Mouse (Mus musculus) urinary bladder, adult 18-20 months (tissue): Measurements from ENCODE around the gene Vmn1r171.
"Not testable (repeated sequence)": the region's sequence is repeated elsewhere in the genome, so short reads cannot be mapped to it uniquely, and the experiment has no call there.

Experiments
- DNase-seq, 2 experiments: peaks; one replicate each; pipeline ENCODE4 v3.0.0; 2022; ENCODE audit warnings: low spot score in 2 of 2, mixed read lengths in 2 of 2

Vmn1r171 gene

DNA sequence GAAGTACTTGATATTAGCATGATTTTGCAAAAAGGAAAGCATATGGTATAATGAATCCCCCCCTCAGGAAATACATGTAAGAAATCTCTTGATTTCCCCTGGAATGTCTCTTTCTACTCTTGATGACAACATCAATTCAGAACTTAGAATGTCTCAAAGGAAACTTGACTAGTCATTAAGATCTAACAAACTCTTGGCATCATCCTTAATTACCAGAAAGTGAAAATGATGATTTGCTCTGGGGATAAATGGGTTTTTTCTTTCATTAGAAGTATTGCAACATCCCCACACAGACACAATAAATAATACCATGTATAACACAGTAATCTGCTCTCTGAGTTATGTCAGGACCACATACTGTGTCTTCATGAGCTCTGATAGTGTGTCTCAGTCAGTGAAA, at the start of gene Vmn1r171:
Vmn1r171 (plus strand) TSS at position 301 of the 400 bp plus-strand sequence.
- no peak for DNase-seq

DNA sequence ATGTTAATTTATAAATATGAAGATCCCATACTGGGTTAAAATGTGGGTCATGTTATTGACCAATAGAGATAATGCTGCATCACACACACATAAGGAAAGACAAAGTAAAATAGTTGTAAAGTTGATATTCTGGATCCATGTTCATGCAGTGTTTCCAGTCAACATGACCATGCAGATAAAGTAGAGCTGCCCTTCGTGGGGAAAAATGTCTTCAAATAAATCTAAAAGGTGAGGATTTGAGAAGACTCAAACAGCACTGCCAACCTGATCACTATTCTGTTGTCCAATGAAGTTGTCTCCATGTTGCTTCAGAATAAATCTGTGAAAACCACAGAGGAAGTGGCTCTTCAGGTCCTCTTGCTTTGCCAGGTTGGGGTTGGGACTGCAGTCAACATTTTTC, 24.6 kb upstream of the Vmn1r171 start, which contains the start of gene Vmn1r170:
Vmn1r170 (plus strand) TSS at position 301 of the 400 bp plus-strand sequence.
- DNase-seq: not testable (repeated sequence)

DNA sequence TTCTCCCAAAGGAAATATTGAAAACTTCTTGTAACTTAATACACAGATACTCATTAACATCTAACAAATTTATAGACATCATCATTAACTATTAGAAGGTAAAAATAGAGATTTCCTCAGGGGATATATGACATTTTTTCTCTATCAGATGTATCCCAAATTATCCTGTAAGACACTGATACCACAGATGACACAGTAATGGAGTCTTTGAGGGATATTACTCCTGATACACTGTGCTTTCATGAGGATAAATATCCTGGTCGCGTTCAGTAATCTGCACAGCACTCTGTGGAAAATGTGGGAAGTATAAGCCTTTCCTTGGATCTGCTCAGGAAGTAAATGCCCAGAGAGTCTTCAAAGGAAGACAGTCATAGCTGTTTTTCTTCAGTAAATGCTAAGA, 27.5 kb downstream of the Vmn1r171 start, which contains the start of gene Vmn1r172:
Vmn1r172 (plus strand) TSS at position 301 of the 400 bp plus-strand sequence.
- no peak for DNase-seq
